ENCODE assay signal across 6 mouse cellular contexts in genomic region chr4:25285002-25285401, GRCm38 (mm10). TPM values are rescaled to one million over a fixed set of nuclear protein-coding genes. Genes with fewer than 3 reads are reported as not detected.
"Had no signal": no experiment of that assay in that cellular context is flagged by ENCODE, and none has a peak within 500 bp of the region (broad histone marks: within the 10 kb centered on the region; RNA-seq: fewer than 3 reads in every experiment).

No protein-coding gene starts in this region.

RNA-seq across cellular contexts. Expression of gene Fhl5, which starts 42.3 kb away (rescaled TPM):
- total RNA-seq: neutrophil, adult 5-6 weeks had no signal
- polyA plus RNA-seq: neural tube, embryonic 12.5 days; neural tube, embryonic 13.5 days; neural tube, embryonic 14.5 days; neural tube, embryonic 15.5 days; small intestine, adult 2 months had no signal
